Mouse (Mus musculus): ENCODE results near the gene Prl2c2. TPM values are rescaled to one million over a fixed set of nuclear protein-coding genes. Genes with fewer than 3 reads are reported as not detected.
"Not testable (repeated sequence)": the region's sequence is repeated elsewhere in the genome, so short reads cannot be mapped to it uniquely, and the experiment has no call there.

Gene Prl2c2
- polyA plus RNA-seq (2012; rRNA removed) = 0.38 and 0.82 TPM in 2 replicates
- 2.0 TPM in 1 of 2 replicates, not detected in the other for polyA plus RNA-seq (2014; fragmentation: Nextera tagmentation; extraction: Ambion mirVana)

DNA sequence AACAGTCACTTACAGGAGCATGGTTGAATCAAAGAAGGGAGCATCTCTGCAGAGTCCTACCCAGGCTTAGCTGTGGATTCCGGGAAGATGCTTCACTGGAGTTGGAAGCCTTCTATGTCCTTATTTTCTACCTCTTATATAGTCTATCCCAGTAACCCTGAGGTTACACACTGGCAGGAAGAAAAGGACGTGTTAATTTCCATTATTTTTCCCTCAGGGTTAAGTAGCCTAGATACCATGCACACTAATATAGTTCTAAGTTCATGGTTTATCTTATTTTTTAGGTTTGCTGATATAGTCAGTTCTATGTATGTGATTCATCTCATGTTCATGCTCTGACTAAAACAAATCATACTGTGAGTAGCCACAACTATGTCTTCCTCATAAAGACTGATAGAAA, at the start of gene Prl2c2:
Gene Prl2c2, minus strand, starts transcription at position 101 of the 400 bp plus-strand sequence.
- H3K4me3 ChIP-seq (replicated peaks; ENCODE audit: low read length); H3K9me3 ChIP-seq (ENCODE audit: control insufficient read depth, low read length); H3K4me1 ChIP-seq (ENCODE audit: control insufficient read depth, insufficient read depth, low read length); H3K4me2 ChIP-seq (replicated peaks; ENCODE audit: low read depth, low read length, severe bottlenecking); H3K36me3 ChIP-seq (ENCODE audit: control insufficient read depth, insufficient read depth, low read length); DNase-seq (ENCODE audit: low spot score); H3K27ac ChIP-seq (replicated peaks; ENCODE audit: low read depth, low read length); H3K9ac ChIP-seq (ENCODE audit: low read depth, low read length, severe bottlenecking); H3K27me3 ChIP-seq (ENCODE audit: control insufficient read depth, insufficient read depth, low read length); ATAC-seq (ENCODE audit: low FRiP score, low read depth): not testable (repeated sequence)
- WGBS = 39% methylated on average over 2 of the region's 2 CpGs

DNA sequence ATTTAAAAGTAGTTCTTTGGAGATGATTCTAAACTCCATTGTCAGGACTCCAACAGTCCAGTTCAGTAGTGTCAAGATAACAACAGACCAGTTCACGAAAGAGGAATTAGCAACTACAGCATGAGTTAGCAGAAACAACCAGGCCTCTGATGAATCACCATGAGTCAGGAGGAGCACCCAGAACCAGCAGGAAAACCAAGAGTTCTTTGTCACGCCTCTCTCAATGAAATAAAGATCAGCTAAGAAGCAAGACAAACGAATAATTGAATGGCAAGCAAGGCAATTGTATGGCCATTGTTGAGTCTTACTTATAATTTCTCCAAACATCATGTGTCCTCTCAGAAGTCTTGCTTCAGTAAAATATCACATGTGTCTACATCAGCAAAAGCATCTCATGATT, 20.7 kb upstream of the Prl2c2 start:
- not testable (repeated sequence) for H3K4me1 ChIP-seq (ENCODE audit: control insufficient read depth, insufficient read depth, low read length); H3K27me3 ChIP-seq (ENCODE audit: control insufficient read depth, insufficient read depth, low read length); H3K9ac ChIP-seq (ENCODE audit: low read depth, low read length, severe bottlenecking); H3K9me3 ChIP-seq (ENCODE audit: control insufficient read depth, low read length); ATAC-seq (ENCODE audit: low FRiP score, low read depth); H3K4me3 ChIP-seq (replicated peaks; ENCODE audit: low read length); H3K4me2 ChIP-seq (replicated peaks; ENCODE audit: low read depth, low read length, severe bottlenecking); H3K36me3 ChIP-seq (ENCODE audit: control insufficient read depth, insufficient read depth, low read length); DNase-seq (ENCODE audit: low spot score); H3K27ac ChIP-seq (replicated peaks; ENCODE audit: low read depth, low read length)
- 57% methylated on average over 2 of the region's 3 CpGs for WGBS

DNA sequence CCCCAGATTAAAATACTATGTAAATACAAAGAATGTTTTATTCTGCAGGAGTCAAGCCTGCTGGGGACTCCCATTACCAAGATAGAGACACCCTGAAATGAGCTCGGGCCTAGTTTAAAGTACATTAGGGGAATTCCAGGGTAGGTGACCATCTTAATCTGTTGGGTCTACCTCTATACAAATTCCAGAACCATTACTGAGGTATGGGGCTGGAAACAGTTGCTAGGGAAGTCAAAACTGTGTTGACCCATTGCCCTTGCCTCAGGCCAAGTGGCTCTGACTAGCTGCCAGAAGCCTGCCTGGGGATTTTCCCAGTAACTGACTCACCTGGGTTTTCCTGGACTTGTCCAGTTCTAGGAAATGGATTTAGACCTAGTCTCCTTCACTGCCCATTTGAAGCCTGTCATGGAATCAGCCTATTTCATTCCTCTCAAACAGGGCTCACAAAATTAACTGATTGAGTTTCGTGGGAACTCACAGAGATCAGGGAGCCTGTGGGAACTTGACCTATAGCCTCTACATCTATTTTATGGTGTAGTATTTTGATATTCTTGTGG, 8.9 kb upstream of the Prl2c2 start:
- H3K27ac ChIP-seq (replicated peaks; ENCODE audit: low read depth, low read length); ATAC-seq (ENCODE audit: low FRiP score, low read depth); H3K4me3 ChIP-seq (replicated peaks; ENCODE audit: low read length); H3K27me3 ChIP-seq (ENCODE audit: control insufficient read depth, insufficient read depth, low read length); H3K9ac ChIP-seq (ENCODE audit: low read depth, low read length, severe bottlenecking); DNase-seq (ENCODE audit: low spot score); H3K4me2 ChIP-seq (replicated peaks; ENCODE audit: low read depth, low read length, severe bottlenecking); H3K36me3 ChIP-seq (ENCODE audit: control insufficient read depth, insufficient read depth, low read length); H3K9me3 ChIP-seq (ENCODE audit: control insufficient read depth, low read length); H3K4me1 ChIP-seq (ENCODE audit: control insufficient read depth, insufficient read depth, low read length): not testable (repeated sequence)
- WGBS = 77% methylated on average over 2 of the region's 2 CpGs

Other genes with a start within 250 kb of the Prl2c2 start
- gene Prl2c3, start 205.3 kb downstream of the Prl2c2 start, polyA plus RNA-seq (2012; rRNA removed) = 2.7 and 3.8 TPM in 2 replicates
- gene Prl2c3, start 205.3 kb downstream of the Prl2c2 start, polyA plus RNA-seq (2014; fragmentation: Nextera tagmentation; extraction: Ambion mirVana) = not detected in 2 replicates
- gene Prl2c5, start 177.3 kb upstream of the Prl2c2 start, polyA plus RNA-seq (2012; rRNA removed) = 0.31 and 1.3 TPM in 2 replicates
- gene Prl2c5, start 177.3 kb upstream of the Prl2c2 start, polyA plus RNA-seq (2014; fragmentation: Nextera tagmentation; extraction: Ambion mirVana) = not detected in 2 replicates